Mouse (Mus musculus) right cerebral cortex, adult 18-20 months (tissue): ENCODE data around the gene Abcc4.

ENCODE experiments used
- DNase-seq: peaks from one replicate; pipeline ENCODE4 v3.0.0; 2022; ENCODE audit warnings: mixed read lengths

Gene Abcc4

GRCm38 (mm10) chr14:118491708-118492107 is 214.3 kb downstream of the Abcc4 start:
- DNase-seq = no peak

GRCm38 (mm10) chr14:118491300-118491699 is 214.7 kb downstream of the Abcc4 start:
- DNase-seq = no peak

- DNase-seq = no peak
Observed at GRCm38 (mm10) chr14:118490525-118490924, 215.5 kb downstream of the Abcc4 start.

GRCm38 (mm10) chr14:118486349-118486748 is 219.7 kb downstream of the Abcc4 start:
- DNase-seq = no peak

- DNase-seq = no peak
Observed at GRCm38 (mm10) chr14:118485646-118486045, 220.4 kb downstream of the Abcc4 start.

GRCm38 (mm10) chr14:118482320-118482719 is 223.7 kb downstream of the Abcc4 start:
- DNase-seq = no peak

- no peak for DNase-seq
Observed at GRCm38 (mm10) chr14:118481779-118482178, 224.2 kb downstream of the Abcc4 start.

GRCm38 (mm10) chr14:118476329-118476728 is 229.7 kb downstream of the Abcc4 start:
- DNase-seq = no peak

GRCm38 (mm10) chr14:118475100-118475454 is 230.9 kb downstream of the Abcc4 start:
- no peak for DNase-seq

- no peak for DNase-seq
Observed at GRCm38 (mm10) chr14:118474226-118475099, 231.6 kb downstream of the Abcc4 start.

GRCm38 (mm10) chr14:118473831-118474193 is 232.2 kb downstream of the Abcc4 start:
- peak; percentile 32 for DNase-seq

- no peak for DNase-seq
Observed at GRCm38 (mm10) chr14:118473188-118473830, 232.7 kb downstream of the Abcc4 start.

GRCm38 (mm10) chr14:118465331-118465730 is 240.7 kb downstream of the Abcc4 start:
- DNase-seq = no peak

GRCm38 (mm10) chr14:118464401-118464800 is 241.6 kb downstream of the Abcc4 start:
- no peak for DNase-seq

GRCm38 (mm10) chr14:118452572-118452971 is 253.4 kb downstream of the Abcc4 start:
- DNase-seq = no peak

- no peak for DNase-seq
Observed at GRCm38 (mm10) chr14:118440155-118440554, 265.9 kb downstream of the Abcc4 start.

- peak; percentile 12 for DNase-seq
Observed at GRCm38 (mm10) chr14:118437156-118437931, 268.7 kb downstream of the Abcc4 start.

GRCm38 (mm10) chr14:118436791-118437155 is 269.2 kb downstream of the Abcc4 start:
- DNase-seq = peak; percentile 28

GRCm38 (mm10) chr14:118435676-118436330 is 270.2 kb downstream of the Abcc4 start:
- DNase-seq = no peak

GRCm38 (mm10) chr14:118434842-118435241 is 271.2 kb downstream of the Abcc4 start:
- no peak for DNase-seq

GRCm38 (mm10) chr14:118433848-118434247 is 272.2 kb downstream of the Abcc4 start:
- no peak for DNase-seq
